Mouse (Mus musculus): ENCODE results near the gene Tmem52b. TPM values are rescaled to one million over a fixed set of nuclear protein-coding genes. Genes with fewer than 3 reads are reported as not detected.

Tmem52b gene
- polyA plus RNA-seq, 1 experiment from 2014 or later, result not detected

- 38% methylated on average over 7 of the region's 7 CpGs for WGBS (ENCODE audit: insufficient replicate concordance)
- Histone ChIP-seq H3K36me3 (peaks cover 3% of the 10 kb centered on the region), H3K27me3 (no peaks in the 10 kb centered on the region), H3K9me3 (replicated peaks) (no peaks in the 10 kb centered on the region), H3K9ac (peak overlapping the region; percentile 84), H3K4me1 (replicated peaks) (peaks cover 31% of the 10 kb centered on the region), H3K4me3 (replicated peaks) (peak overlapping the region; percentile 80), H3K27ac (peak overlapping the region; percentile 82), H3K4me2 (peak overlapping the region; percentile 88)
- DNase-seq (no peak), ATAC-seq (ENCODE audit: low read depth) (peak; percentile 42)
These were observed 20.2 kb downstream of the Tmem52b start for GRCm38 (mm10) chr6:129532556-129532941.

- under 1% methylated on average over 55 of the region's 55 CpGs for WGBS (ENCODE audit: insufficient replicate concordance)
- Histone ChIP-seq H3K4me1 (replicated peaks) (peaks cover 31% of the 10 kb centered on the region), H3K27ac (peak within 1 kb of the TSS; percentile 82), H3K4me3 (replicated peaks) (peak within 1 kb of the TSS; percentile 80), H3K4me2 (peak within 1 kb of the TSS; percentile 88), H3K9me3 (replicated peaks) (no peaks in the 10 kb centered on the region), H3K9ac (peak within 1 kb of the TSS; percentile 84), H3K27me3 (no peaks in the 10 kb centered on the region), H3K36me3 (peaks cover 10% of the 10 kb centered on the region)
- peak; percentile 86 for ATAC-seq (ENCODE audit: low read depth)
- DNase-seq, result peak; percentile 73
These were observed 20.8 kb downstream of the Tmem52b start, which contains the start of gene Gabarapl1 for GRCm38 (mm10) chr6:129532942-129533860. Gabarapl1 (plus strand) TSS chr6:129533160.

GRCm38 (mm10) chr6:129534057-129534456 lies 21.7 kb downstream of the Tmem52b start:
- WGBS (ENCODE audit: insufficient replicate concordance), result 6% methylated on average over 9 of the region's 9 CpGs
- H3K9me3 ChIP-seq (replicated peaks), result no peaks in the 10 kb centered on the region
- H3K27ac ChIP-seq, result peak overlapping the region; percentile 82
- peak overlapping the region; percentile 80 for H3K4me3 ChIP-seq (replicated peaks)
- H3K36me3 ChIP-seq, result peaks cover 18% of the 10 kb centered on the region
- no peaks in the 10 kb centered on the region for H3K27me3 ChIP-seq
- ATAC-seq (ENCODE audit: low read depth), result peak; percentile 19; the same call in 1 of the 2 replicates
- peak overlapping the region; percentile 88 for H3K4me2 ChIP-seq
- no peak for DNase-seq
- H3K4me1 ChIP-seq (replicated peaks), result peaks cover 31% of the 10 kb centered on the region
- H3K9ac ChIP-seq, result peak overlapping the region; percentile 84

GRCm38 (mm10) chr6:129534627-129535190 lies 22.4 kb downstream of the Tmem52b start:
- 63% methylated on average over 4 of the region's 4 CpGs for WGBS (ENCODE audit: insufficient replicate concordance)
- Histone ChIP-seq H3K27ac (no peak overlapping the region; the same call in 1 of the 2 replicates), H3K4me1 (replicated peaks) (peaks cover 31% of the 10 kb centered on the region), H3K9ac (peak overlapping the region; percentile 84), H3K4me3 (replicated peaks) (peak overlapping the region; percentile 80), H3K4me2 (peak overlapping the region; percentile 88), H3K9me3 (replicated peaks) (no peaks in the 10 kb centered on the region), H3K27me3 (no peaks in the 10 kb centered on the region), H3K36me3 (peaks cover 25% of the 10 kb centered on the region)
- DNase-seq (no peak), ATAC-seq (ENCODE audit: low read depth) (no peak)

GRCm38 (mm10) chr6:129535723-129536122 lies 23.4 kb downstream of the Tmem52b start:
- Histone ChIP-seq H3K4me3 (replicated peaks) (peak overlapping the region; percentile 80; the same call in 1 of the 2 replicates), H3K9ac (no peak overlapping the region)
- ATAC-seq (ENCODE audit: low read depth), result no peak

GRCm38 (mm10) chr6:129538555-129538954 lies 26.2 kb downstream of the Tmem52b start:
- ATAC-seq (ENCODE audit: low read depth) (no peak), DNase-seq (no peak)
- no peak overlapping the region for H3K4me3 ChIP-seq (replicated peaks)
- H3K4me1 ChIP-seq (replicated peaks), result peaks cover 25% of the 10 kb centered on the region
- 83% methylated on average over 6 of the region's 6 CpGs for WGBS (ENCODE audit: insufficient replicate concordance)
- H3K27me3 ChIP-seq, result no peaks in the 10 kb centered on the region
- H3K36me3 ChIP-seq, result peaks cover 51% of the 10 kb centered on the region
- H3K9ac ChIP-seq, result no peak overlapping the region
- H3K9me3 ChIP-seq (replicated peaks), result no peaks in the 10 kb centered on the region
- no peak overlapping the region for H3K27ac ChIP-seq
- H3K4me2 ChIP-seq, result no peak overlapping the region

More at GRCm38 (mm10) chr6:129535723-129536122, 23.4 kb downstream of the Tmem52b start:
- Histone ChIP-seq H3K27me3 (no peaks in the 10 kb centered on the region), H3K4me2 (peak overlapping the region; percentile 88), H3K27ac (no peak overlapping the region), H3K36me3 (peaks cover 35% of the 10 kb centered on the region), H3K9me3 (replicated peaks) (no peaks in the 10 kb centered on the region), H3K4me1 (replicated peaks) (peaks cover 31% of the 10 kb centered on the region)
- DNase-seq, result no peak
- WGBS (ENCODE audit: insufficient replicate concordance), result 28% methylated on average over 4 of the region's 4 CpGs

- peaks cover 51% of the 10 kb centered on the region for H3K36me3 ChIP-seq
These were observed 29.6 kb downstream of the Tmem52b start for GRCm38 (mm10) chr6:129541931-129542330.

GRCm38 (mm10) chr6:129542540-129542939 lies 30.2 kb downstream of the Tmem52b start:
- DNase-seq (no peak), ATAC-seq (ENCODE audit: low read depth) (no peak)
- Histone ChIP-seq H3K27ac (no peak overlapping the region), H3K4me2 (no peak overlapping the region), H3K9ac (no peak overlapping the region), H3K9me3 (replicated peaks) (no peaks in the 10 kb centered on the region), H3K4me1 (replicated peaks) (no peaks in the 10 kb centered on the region), H3K4me3 (replicated peaks) (no peak overlapping the region), H3K27me3 (no peaks in the 10 kb centered on the region), H3K36me3 (peaks cover 48% of the 10 kb centered on the region)
- 84% methylated on average over 3 of the region's 3 CpGs for WGBS (ENCODE audit: insufficient replicate concordance)

More at GRCm38 (mm10) chr6:129541931-129542330, 29.6 kb downstream of the Tmem52b start:
- Histone ChIP-seq H3K9me3 (replicated peaks) (no peaks in the 10 kb centered on the region), H3K27ac (no peak overlapping the region), H3K4me3 (replicated peaks) (no peak overlapping the region), H3K4me1 (replicated peaks) (0 out of 2 replicates have a peak, but pooled peaks cover 1% of the 10 kb centered on the region), H3K4me2 (no peak overlapping the region), H3K9ac (no peak overlapping the region), H3K27me3 (no peaks in the 10 kb centered on the region)
- 82% methylated on average over 9 of the region's 9 CpGs for WGBS (ENCODE audit: insufficient replicate concordance)
- no peak for DNase-seq
- no peak for ATAC-seq (ENCODE audit: low read depth)

GRCm38 (mm10) chr6:129543709-129544606 lies 31.6 kb downstream of the Tmem52b start:
- 67% methylated on average over 6 of the region's 6 CpGs for WGBS (ENCODE audit: insufficient replicate concordance)
- Histone ChIP-seq H3K9me3 (replicated peaks) (no peaks in the 10 kb centered on the region), H3K36me3 (peaks cover 34% of the 10 kb centered on the region), H3K9ac (no peak overlapping the region), H3K27me3 (no peaks in the 10 kb centered on the region), H3K4me1 (replicated peaks) (no peaks in the 10 kb centered on the region), H3K4me3 (replicated peaks) (no peak overlapping the region), H3K27ac (no peak overlapping the region), H3K4me2 (no peak overlapping the region)
- DNase-seq (no peak), ATAC-seq (ENCODE audit: low read depth) (peak; percentile 73)

- no peaks in the 10 kb centered on the region for H3K4me1 ChIP-seq (replicated peaks)
- H3K27me3 ChIP-seq, result no peaks in the 10 kb centered on the region
- no peak overlapping the region for H3K27ac ChIP-seq
- H3K9me3 ChIP-seq (replicated peaks), result no peaks in the 10 kb centered on the region
- ATAC-seq (ENCODE audit: low read depth) (no peak), DNase-seq (no peak)
- WGBS (ENCODE audit: insufficient replicate concordance), result 72% methylated on average over 2 of the region's 2 CpGs
- H3K36me3 ChIP-seq, result peaks cover 2% of the 10 kb centered on the region; the same call in 1 of the 2 replicates
- no peak overlapping the region for H3K4me3 ChIP-seq (replicated peaks)
- no peak overlapping the region for H3K4me2 ChIP-seq
- H3K9ac ChIP-seq, result no peak overlapping the region
These were observed 34.9 kb downstream of the Tmem52b start for GRCm38 (mm10) chr6:129547277-129547676.
